Mouse (Mus musculus): ENCODE measurements around the gene Sufu.

DNA sequence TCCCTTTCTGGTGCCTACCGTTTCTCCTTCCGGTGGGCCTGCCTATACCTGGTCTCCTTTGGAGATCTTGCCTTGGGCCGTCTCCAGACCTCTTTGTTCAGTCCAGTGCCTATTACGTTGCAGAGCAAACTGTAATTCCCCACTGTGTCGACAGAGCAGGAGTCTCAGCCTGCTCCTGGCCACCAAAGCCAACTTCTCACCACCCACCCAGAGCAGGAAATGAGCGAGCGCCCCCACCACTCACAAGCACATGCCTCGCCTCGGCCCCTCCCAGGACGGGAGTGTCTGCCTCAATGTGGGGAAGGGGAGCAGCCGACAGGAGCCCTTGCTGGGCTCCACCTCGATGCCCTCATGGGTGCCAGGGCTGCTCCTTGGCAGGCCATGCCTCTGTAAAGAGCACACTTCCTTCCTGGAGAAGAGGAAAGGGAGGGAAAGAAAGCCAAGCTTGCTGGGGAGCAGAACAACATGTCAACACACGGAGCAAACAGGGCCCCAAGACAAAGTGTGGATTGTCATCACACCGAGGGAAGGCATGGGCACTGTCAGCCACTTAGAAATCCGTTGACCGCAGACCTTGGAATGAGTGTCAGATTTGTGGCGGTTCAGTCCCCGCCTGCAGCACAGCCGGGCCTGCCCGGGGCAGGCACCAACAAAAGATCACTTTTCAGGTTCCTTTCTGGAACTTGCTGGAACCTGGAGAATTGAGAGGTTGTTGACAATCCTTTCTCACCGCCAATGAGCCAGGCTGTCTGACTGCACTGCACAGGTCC lies 82.8 kb downstream of the Sufu start:
- TF ChIP-seq CTCF (IDR thresholded peaks at IDR 0.05; ENCODE audit: low read depth, low read length), result no peak
- no peak for TF ChIP-seq TAL1 (conservative IDR thresholded peaks at IDR 0.05; ENCODE audit: low read depth, low read length)
